Mouse (Mus musculus): ENCODE data around the gene Krtcap3. TPM values are rescaled to one million over a fixed set of nuclear protein-coding genes. Genes with fewer than 3 reads are reported as not detected.
A peak's percentile ranks its signal among the peaks of the same experiment; 100 is the strongest.

Gene Krtcap3
- polyA plus RNA-seq, 1 experiment from 2014 or later = 3.9 TPM

GRCm38 (mm10) chr5:31220448-31221303, 30.8 kb upstream of the Krtcap3 start, which contains the start of gene Ppm1g:
Gene Ppm1g, minus strand, starts transcription at chr5:31220687.
- Histone ChIP-seq H3K4me1 (replicated peaks) (peaks cover 43% of the 10 kb centered on the region), H3K9ac (peak within 1 kb of the TSS; percentile 96), H3K27me3 (no peaks in the 10 kb centered on the region), H3K9me3 (replicated peaks) (no peaks in the 10 kb centered on the region), H3K4me2 (peak within 1 kb of the TSS; percentile 85), H3K36me3 (replicated peaks) (peaks cover 7% of the 10 kb centered on the region; the same call in 1 of the 2 replicates), H3K27ac (replicated peaks) (peak within 1 kb of the TSS; percentile 95), H3K4me3 (replicated peaks) (peak within 1 kb of the TSS; percentile 100)
- under 1% methylated on average over 70 of the region's 70 CpGs for WGBS (ENCODE audit: insufficient replicate concordance)
- ATAC-seq (ENCODE audit: insufficient read depth) = peak; percentile 92

GRCm38 (mm10) chr5:31221304-31221945, 30.1 kb upstream of the Krtcap3 start:
- H3K4me2 ChIP-seq = peak overlapping the region; percentile 85
- ATAC-seq (ENCODE audit: insufficient read depth) = no peak
- H3K36me3 ChIP-seq (replicated peaks) = peaks cover 1% of the 10 kb centered on the region; the same call in 1 of the 2 replicates
- H3K9me3 ChIP-seq (replicated peaks) = no peaks in the 10 kb centered on the region
- H3K4me3 ChIP-seq (replicated peaks) = peak overlapping the region; percentile 100
- peak overlapping the region; percentile 76 for H3K9ac ChIP-seq
- H3K27ac ChIP-seq (replicated peaks) = peak overlapping the region; percentile 88
- peaks cover 36% of the 10 kb centered on the region for H3K4me1 ChIP-seq (replicated peaks)
- WGBS (ENCODE audit: insufficient replicate concordance) = 10% methylated on average over 11 of the region's 11 CpGs
- no peaks in the 10 kb centered on the region for H3K27me3 ChIP-seq

- no peak for ATAC-seq (ENCODE audit: insufficient read depth)
- H3K27me3 ChIP-seq = no peaks in the 10 kb centered on the region
- H3K4me2 ChIP-seq = no peak overlapping the region
- H3K36me3 ChIP-seq (replicated peaks) = no peaks in the 10 kb centered on the region
- H3K9me3 ChIP-seq (replicated peaks) = no peaks in the 10 kb centered on the region
- no peak overlapping the region for H3K27ac ChIP-seq (replicated peaks)
- H3K9ac ChIP-seq = no peak overlapping the region
- 79% methylated on average over 9 of the region's 9 CpGs for WGBS (ENCODE audit: insufficient replicate concordance)
- H3K4me1 ChIP-seq (replicated peaks) = peaks cover 24% of the 10 kb centered on the region
- H3K4me3 ChIP-seq (replicated peaks) = no peak overlapping the region
Observed at GRCm38 (mm10) chr5:31222696-31223095, 28.8 kb upstream of the Krtcap3 start.

- Histone ChIP-seq H3K27me3 (no peaks in the 10 kb centered on the region), H3K4me1 (replicated peaks) (peaks cover 1% of the 10 kb centered on the region; the same call in 1 of the 2 replicates), H3K9me3 (replicated peaks) (no peaks in the 10 kb centered on the region), H3K4me3 (replicated peaks) (no peak overlapping the region), H3K36me3 (replicated peaks) (no peaks in the 10 kb centered on the region), H3K4me2 (no peak overlapping the region), H3K9ac (no peak overlapping the region), H3K27ac (replicated peaks) (no peak overlapping the region)
- no peak for ATAC-seq (ENCODE audit: insufficient read depth)
- WGBS (ENCODE audit: insufficient replicate concordance) = 51% methylated on average over 1 of the region's 1 CpGs
Observed at GRCm38 (mm10) chr5:31226641-31227040, 24.9 kb upstream of the Krtcap3 start.

GRCm38 (mm10) chr5:31240637-31241521, 10.6 kb upstream of the Krtcap3 start, which contains the start of the genes Nrbp1 and Gm9970:
Gene Nrbp1, plus strand, starts transcription at chr5:31240864.
Gene Gm9970, minus strand, starts transcription at chr5:31241232.
- H3K9me3 ChIP-seq (replicated peaks) = no peaks in the 10 kb centered on the region
- under 1% methylated on average over 92 of the region's 103 CpGs for WGBS (ENCODE audit: insufficient replicate concordance)
- H3K9ac ChIP-seq = peak within 1 kb of the TSS; percentile 99
- peak within 1 kb of the TSS; percentile 97 for H3K27ac ChIP-seq (replicated peaks)
- H3K27me3 ChIP-seq = no peaks in the 10 kb centered on the region
- peak within 1 kb of the TSS; percentile 95 for H3K4me2 ChIP-seq
- ATAC-seq (ENCODE audit: insufficient read depth) = peak; percentile 97
- H3K4me1 ChIP-seq (replicated peaks) = peaks cover 19% of the 10 kb centered on the region
- H3K4me3 ChIP-seq (replicated peaks) = peak within 1 kb of the TSS; percentile 98
- peaks cover 24% of the 10 kb centered on the region for H3K36me3 ChIP-seq (replicated peaks)

GRCm38 (mm10) chr5:31241522-31242034, 9.9 kb upstream of the Krtcap3 start:
- WGBS (ENCODE audit: insufficient replicate concordance) = under 1% methylated on average over 13 of the region's 13 CpGs

GRCm38 (mm10) chr5:31242191-31242590, 9.3 kb upstream of the Krtcap3 start:
- Histone ChIP-seq H3K9ac (peak overlapping the region; percentile 99), H3K9me3 (replicated peaks) (no peaks in the 10 kb centered on the region), H3K4me1 (replicated peaks) (peaks cover 19% of the 10 kb centered on the region), H3K36me3 (replicated peaks) (peaks cover 37% of the 10 kb centered on the region), H3K4me2 (peak overlapping the region; percentile 95), H3K4me3 (replicated peaks) (peak overlapping the region; percentile 98), H3K27me3 (no peaks in the 10 kb centered on the region), H3K27ac (replicated peaks) (peak overlapping the region; percentile 97; the same call in 1 of the 2 replicates)
- ATAC-seq (ENCODE audit: insufficient read depth) = no peak
- 27% methylated on average over 10 of the region's 10 CpGs for WGBS (ENCODE audit: insufficient replicate concordance)

More at GRCm38 (mm10) chr5:31241522-31242034, 9.9 kb upstream of the Krtcap3 start:
- H3K27me3 ChIP-seq = no peaks in the 10 kb centered on the region
- peak overlapping the region; percentile 95 for H3K4me2 ChIP-seq
- ATAC-seq (ENCODE audit: insufficient read depth) = no peak; the same call in 1 of the 2 replicates
- peak overlapping the region; percentile 99 for H3K9ac ChIP-seq
- H3K27ac ChIP-seq (replicated peaks) = peak overlapping the region; percentile 97
- peaks cover 19% of the 10 kb centered on the region for H3K4me1 ChIP-seq (replicated peaks)
- peak overlapping the region; percentile 98 for H3K4me3 ChIP-seq (replicated peaks)
- H3K9me3 ChIP-seq (replicated peaks) = no peaks in the 10 kb centered on the region
- peaks cover 30% of the 10 kb centered on the region for H3K36me3 ChIP-seq (replicated peaks)

GRCm38 (mm10) chr5:31250716-31251115, 775 bp upstream of the Krtcap3 start:
- Histone ChIP-seq H3K4me3 (replicated peaks) (no peak overlapping the region), H3K36me3 (replicated peaks) (peaks cover 61% of the 10 kb centered on the region), H3K9me3 (replicated peaks) (no peaks in the 10 kb centered on the region), H3K9ac (no peak overlapping the region), H3K4me1 (replicated peaks) (peaks cover 34% of the 10 kb centered on the region), H3K27me3 (no peaks in the 10 kb centered on the region), H3K4me2 (no peak overlapping the region), H3K27ac (replicated peaks) (no peak overlapping the region)
- 74% methylated on average over 4 of the region's 4 CpGs for WGBS (ENCODE audit: insufficient replicate concordance)
- ATAC-seq (ENCODE audit: insufficient read depth) = no peak

GRCm38 (mm10) chr5:31252151-31252550, 660 bp downstream of the Krtcap3 start:
- ATAC-seq (ENCODE audit: insufficient read depth) = no peak
- H3K4me3 ChIP-seq (replicated peaks) = peak overlapping the region; percentile 55
- peaks cover 47% of the 10 kb centered on the region for H3K36me3 ChIP-seq (replicated peaks)
- H3K4me1 ChIP-seq (replicated peaks) = peaks cover 34% of the 10 kb centered on the region
- H3K27ac ChIP-seq (replicated peaks) = no peak overlapping the region
- no peak overlapping the region for H3K9ac ChIP-seq
- H3K9me3 ChIP-seq (replicated peaks) = no peaks in the 10 kb centered on the region
- peak overlapping the region; percentile 70 for H3K4me2 ChIP-seq
- H3K27me3 ChIP-seq = no peaks in the 10 kb centered on the region
- 76% methylated on average over 10 of the region's 10 CpGs for WGBS (ENCODE audit: insufficient replicate concordance)

- Histone ChIP-seq H3K9ac (no peak overlapping the region), H3K4me2 (0 out of 2 replicates have a peak overlapping the region, but pooled peaks have one; percentile 70), H3K27ac (replicated peaks) (no peak overlapping the region), H3K27me3 (no peaks in the 10 kb centered on the region), H3K4me3 (replicated peaks) (no peak overlapping the region), H3K36me3 (replicated peaks) (peaks cover 39% of the 10 kb centered on the region), H3K4me1 (replicated peaks) (peaks cover 34% of the 10 kb centered on the region), H3K9me3 (replicated peaks) (no peaks in the 10 kb centered on the region)
- no peak for ATAC-seq (ENCODE audit: insufficient read depth)
- WGBS (ENCODE audit: insufficient replicate concordance) = 80% methylated on average over 16 of the region's 16 CpGs
Observed at GRCm38 (mm10) chr5:31252795-31253545, 1.5 kb downstream of the Krtcap3 start.
